Mouse (Mus musculus) midbrain, embryonic 14.5 days (tissue): Measurements from ENCODE around the gene Phlpp2. TPM values are rescaled to one million over a fixed set of nuclear protein-coding genes. Genes with fewer than 3 reads are reported as not detected.

Source experiments
- ATAC-seq: fragments of 200-750 bp; cut with Nextera tagmentation; 2 replicates; pipeline ENCODE4 v1.8.0; 2017; ENCODE audit warnings: moderate number of reproducible peaks, moderate library complexity; ENCODE audit not compliant: low FRiP score, low TSS enrichment
- DNase-seq: peaks from one replicate; pipeline ENCODE4 v3.0.0-alpha.2; 2015
- H3K27ac ChIP-seq: fragments of 300-500 bp; sonication (generic); replicated peaks from 2 replicates; pipeline ENCODE4 v1.5.1; 2014; ENCODE audit warnings: mild to moderate bottlenecking, low read depth, low read length, moderate library complexity
- H3K27me3 ChIP-seq: fragments of 300-500 bp; sonication (generic); 2 replicates; pipeline ENCODE4 v1.6.1; 2014; ENCODE audit warnings: low read length, control low read depth, mixed read lengths; ENCODE audit not compliant: control insufficient read depth, insufficient read depth
- H3K36me3 ChIP-seq: fragments of 300-500 bp; sonication (generic); 2 replicates; pipeline ENCODE4 v1.6.1; 2014; ENCODE audit warnings: low read length, control low read depth; ENCODE audit not compliant: control insufficient read depth, insufficient read depth
- H3K4me1 ChIP-seq: fragments of 300-500 bp; sonication (generic); 2 replicates; pipeline ENCODE4 v1.6.1; 2014; ENCODE audit warnings: mild to moderate bottlenecking, antibody characterized with exemption, low read length, control low read depth; ENCODE audit not compliant: control insufficient read depth, insufficient read depth
- H3K4me2 ChIP-seq: fragments of 300-500 bp; sonication (generic); 2 replicates; pipeline ENCODE4 v1.6.1; 2014; ENCODE audit warnings: mild to moderate bottlenecking, low read length, moderate library complexity
- H3K4me3 ChIP-seq: fragments of 300-500 bp; sonication (generic); replicated peaks from 2 replicates; pipeline ENCODE4 v1.5.1; 2014; ENCODE audit warnings: low read depth, low read length
- H3K9ac ChIP-seq: fragments of 300-500 bp; sonication (generic); replicated peaks from 2 replicates; pipeline ENCODE4 v1.6.1; 2014; ENCODE audit warnings: mild to moderate bottlenecking, low read length, moderate library complexity
- H3K9me3 ChIP-seq: fragments of 300-500 bp; sonication (generic); 2 replicates; pipeline ENCODE4 v1.6.1; 2016; ENCODE audit warnings: low read length, control low read depth, mixed read lengths; ENCODE audit not compliant: control insufficient read depth
- WGBS: fragments of 180-500 bp; shearing (Covaris S2); extraction: QIAGEN DNeasy Blood & Tissue Kit; methylation state at CpG from one replicate; pipeline ENCODE4 v1.1.7; 2014; 5-methylcytosine and 5-hydroxymethylcytosine counted together
- polyA plus RNA-seq: library from polyadenylated mRNA; unstranded; fragments of >200 nt; fragmentation: Nextera tagmentation; extraction: Ambion mirVana; gene quantifications from 2 replicates; pipeline ENCODE4 v1.2.1, GENCODE M21; 2014

The Phlpp2 gene
- polyA plus RNA-seq, 1 experiment from 2014 or later = 5.7 TPM

DNA sequence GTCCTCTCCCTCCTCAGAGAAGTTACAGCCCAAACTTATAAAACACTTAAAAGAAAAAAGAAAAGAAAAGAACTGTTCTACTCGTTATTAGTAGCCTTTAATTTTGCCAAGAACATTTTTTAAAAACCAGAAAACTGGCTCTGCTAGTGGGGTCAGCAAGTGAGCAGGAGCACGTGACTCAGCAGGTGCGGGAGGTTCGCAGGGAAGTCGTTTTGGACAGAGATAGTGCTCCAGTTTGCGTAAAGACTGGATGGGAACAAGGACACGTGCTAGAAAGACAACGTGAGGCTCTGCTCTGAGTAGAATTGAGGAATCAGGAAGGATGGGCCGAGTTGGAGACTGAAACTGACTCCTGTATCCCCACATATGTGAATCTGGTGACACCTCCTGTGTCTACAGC lies 94.6 kb downstream of the Phlpp2 start:
- 0 out of 2 replicates have a peak, but pooled peaks cover 7% of the 10 kb centered on the region for H3K4me1 ChIP-seq
- H3K36me3 ChIP-seq = no peaks in the 10 kb centered on the region
- H3K9ac ChIP-seq = no peak overlapping the region
- ATAC-seq (no peak), DNase-seq (no peak)
- no peak overlapping the region for H3K4me3 ChIP-seq
- H3K27ac ChIP-seq = no peak overlapping the region
- 80% methylated on average over 9 of the region's 9 CpGs for WGBS
- H3K27me3 ChIP-seq = peaks cover 23% of the 10 kb centered on the region
- no peak overlapping the region for H3K4me2 ChIP-seq
- H3K9me3 ChIP-seq = no peaks in the 10 kb centered on the region

DNA sequence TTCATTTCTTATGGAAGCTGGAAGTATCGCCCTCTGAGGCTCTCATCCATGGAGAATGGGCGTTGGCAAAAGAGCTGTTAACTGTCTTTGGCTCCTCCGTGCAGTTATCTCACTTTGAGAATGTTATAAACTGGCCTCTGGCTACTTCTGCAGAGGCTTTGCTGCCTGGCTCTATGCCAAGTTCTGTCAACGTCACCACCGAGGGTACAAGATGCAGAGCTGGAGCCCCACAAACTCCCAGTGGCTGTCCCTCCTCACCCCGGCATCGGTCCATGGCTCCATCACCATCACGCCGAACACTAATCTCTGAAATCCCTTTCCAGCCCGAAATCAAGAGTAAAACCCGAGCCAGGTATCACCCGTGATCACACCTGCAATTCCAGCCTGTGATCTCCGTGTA lies 95.1 kb downstream of the Phlpp2 start:
- no peaks in the 10 kb centered on the region for H3K9me3 ChIP-seq
- 0 out of 2 replicates have a peak, but pooled peaks cover 7% of the 10 kb centered on the region for H3K4me1 ChIP-seq
- ATAC-seq = no peak
- peaks cover 23% of the 10 kb centered on the region for H3K27me3 ChIP-seq
- no peak overlapping the region for H3K9ac ChIP-seq
- 75% methylated on average over 13 of the region's 13 CpGs for WGBS
- H3K4me3 ChIP-seq = no peak overlapping the region
- no peak overlapping the region for H3K27ac ChIP-seq
- H3K4me2 ChIP-seq = no peak overlapping the region
- no peak for DNase-seq
- H3K36me3 ChIP-seq = no peaks in the 10 kb centered on the region

DNA sequence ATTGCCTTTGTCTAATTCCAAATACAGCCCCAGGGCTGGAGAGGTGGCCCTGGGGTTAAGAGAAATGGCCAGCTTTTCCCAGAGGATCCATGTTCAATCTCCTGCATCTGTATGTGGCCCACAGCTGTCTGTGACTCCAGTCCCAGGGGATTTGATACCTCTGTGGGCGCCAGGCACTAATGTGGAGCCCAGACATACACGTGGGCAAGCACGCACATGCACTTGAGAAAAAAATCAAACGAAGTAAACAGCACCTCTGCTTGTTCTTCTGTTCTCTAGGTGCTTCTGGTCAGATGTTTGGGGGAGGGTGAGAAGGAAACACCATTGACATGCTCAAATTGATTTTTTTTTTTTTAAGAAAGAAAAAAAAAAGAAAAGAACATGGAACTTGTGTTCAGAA lies 95.8 kb downstream of the Phlpp2 start:
- no peak overlapping the region for H3K9ac ChIP-seq
- H3K9me3 ChIP-seq = no peaks in the 10 kb centered on the region
- no peak overlapping the region for H3K4me3 ChIP-seq
- WGBS = 74% methylated on average over 4 of the region's 4 CpGs
- 0 out of 2 replicates have a peak, but pooled peaks cover 7% of the 10 kb centered on the region for H3K4me1 ChIP-seq
- peaks cover 23% of the 10 kb centered on the region for H3K27me3 ChIP-seq
- no peaks in the 10 kb centered on the region for H3K36me3 ChIP-seq
- no peak for DNase-seq
- H3K4me2 ChIP-seq = no peak overlapping the region
- ATAC-seq = no peak
- no peak overlapping the region for H3K27ac ChIP-seq

DNA sequence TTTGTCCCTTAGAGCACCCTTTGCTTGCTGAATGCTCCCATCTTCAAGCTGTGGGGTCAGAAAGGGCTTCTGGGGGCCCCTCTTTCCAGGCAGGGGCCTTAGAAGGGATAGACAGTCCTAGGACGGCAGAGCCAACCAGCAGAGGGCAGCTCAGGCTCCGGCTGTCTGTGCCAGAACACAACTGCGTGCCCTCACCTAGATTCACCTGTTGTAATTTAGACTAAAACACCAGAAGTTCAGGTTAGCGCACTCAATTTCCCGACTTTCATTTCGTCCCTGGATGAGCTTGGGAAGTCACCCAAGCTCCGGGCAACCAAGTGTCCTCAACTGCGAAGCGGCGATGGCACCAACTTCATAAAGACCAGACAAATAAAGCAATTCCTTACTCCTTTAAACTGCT lies 100.5 kb downstream of the Phlpp2 start:
- Histone ChIP-seq H3K36me3 (no peaks in the 10 kb centered on the region), H3K9ac (no peak overlapping the region), H3K4me3 (no peak overlapping the region), H3K27me3 (no peaks in the 10 kb centered on the region), H3K4me1 (no peaks in the 10 kb centered on the region), H3K27ac (no peak overlapping the region), H3K9me3 (no peaks in the 10 kb centered on the region), H3K4me2 (no peak overlapping the region)
- no peak for DNase-seq
- 59% methylated on average over 10 of the region's 10 CpGs for WGBS
- ATAC-seq = no peak

DNA sequence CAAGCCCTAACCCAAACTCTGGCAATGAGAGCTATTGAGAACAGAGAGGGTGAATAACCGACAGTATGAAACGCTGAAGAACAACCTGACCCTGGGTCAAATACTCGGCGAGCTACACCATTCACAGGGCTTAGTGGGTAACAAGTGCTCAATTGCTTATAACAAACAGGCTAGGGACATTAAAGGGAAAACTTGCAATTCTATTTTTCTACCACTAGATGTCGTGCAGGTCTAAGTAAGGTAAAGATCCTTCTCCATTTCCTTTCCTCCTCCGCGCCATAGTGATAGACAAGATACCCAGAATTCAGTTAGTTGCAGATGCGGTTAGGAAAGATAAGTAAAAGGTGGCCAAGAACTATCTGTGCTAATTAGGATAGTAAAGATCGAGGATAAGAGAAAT lies 102.0 kb downstream of the Phlpp2 start:
- WGBS = 10% methylated on average over 9 of the region's 9 CpGs
- H3K4me2 ChIP-seq = no peak overlapping the region
- no peaks in the 10 kb centered on the region for H3K9me3 ChIP-seq
- DNase-seq (peak; percentile 87), ATAC-seq (no peak)
- H3K36me3 ChIP-seq = no peaks in the 10 kb centered on the region
- H3K27me3 ChIP-seq = no peaks in the 10 kb centered on the region
- H3K4me1 ChIP-seq = no peaks in the 10 kb centered on the region
- no peak overlapping the region for H3K9ac ChIP-seq
- no peak overlapping the region for H3K27ac ChIP-seq
- H3K4me3 ChIP-seq = no peak overlapping the region

DNA sequence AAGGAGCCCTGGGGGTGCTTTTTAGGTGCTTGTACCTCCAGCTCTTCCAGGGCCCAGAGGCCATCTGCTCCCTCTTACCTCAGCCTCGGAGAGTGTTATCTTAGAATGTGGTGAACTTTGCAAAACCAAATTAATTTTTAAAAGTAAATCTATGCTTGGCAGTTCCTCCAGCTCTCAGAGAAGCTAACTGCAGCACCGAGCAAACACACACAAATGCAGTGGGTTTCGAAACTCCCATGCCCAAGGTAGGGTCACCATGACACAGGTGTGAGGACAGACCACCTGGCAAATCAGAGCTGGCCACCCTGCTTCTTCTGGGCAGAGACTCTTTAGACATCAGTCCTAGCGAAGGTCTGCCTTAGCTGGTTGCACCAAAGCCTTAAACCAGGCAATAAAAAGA lies 104.6 kb downstream of the Phlpp2 start:
- H3K4me2 ChIP-seq = no peak overlapping the region
- no peak overlapping the region for H3K4me3 ChIP-seq
- ATAC-seq (no peak), DNase-seq (no peak)
- no peak overlapping the region for H3K27ac ChIP-seq
- no peaks in the 10 kb centered on the region for H3K27me3 ChIP-seq
- H3K9ac ChIP-seq = no peak overlapping the region
- no peaks in the 10 kb centered on the region for H3K36me3 ChIP-seq
- H3K9me3 ChIP-seq = peaks cover 8% of the 10 kb centered on the region; the same call in 1 of the 2 replicates
- H3K4me1 ChIP-seq = no peaks in the 10 kb centered on the region
- 86% methylated on average over 4 of the region's 4 CpGs for WGBS

DNA sequence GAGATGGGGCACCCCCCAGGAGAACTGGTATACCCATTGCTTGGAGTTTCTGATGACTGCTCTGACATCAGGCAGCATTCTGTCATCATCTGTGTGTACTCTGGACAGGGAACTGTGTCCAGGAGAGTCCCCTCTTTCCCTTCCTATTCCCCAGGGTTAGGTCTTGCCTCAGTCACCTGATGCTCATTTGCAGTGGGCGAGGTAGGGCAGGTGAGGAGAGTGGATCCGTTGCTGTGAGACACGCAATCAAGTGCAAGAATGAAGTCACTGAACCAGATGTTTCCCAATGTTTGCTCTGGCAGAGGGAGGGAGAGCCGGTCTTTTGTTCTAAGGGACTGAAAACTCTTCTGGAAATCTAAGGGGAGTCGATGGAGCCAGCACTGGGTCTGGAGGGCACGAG lies 111.0 kb downstream of the Phlpp2 start:
- Histone ChIP-seq H3K4me1 (peaks cover 4% of the 10 kb centered on the region; the same call in 1 of the 2 replicates), H3K27me3 (no peaks in the 10 kb centered on the region), H3K4me3 (no peak overlapping the region), H3K9ac (no peak overlapping the region), H3K27ac (no peak overlapping the region), H3K9me3 (peaks cover 8% of the 10 kb centered on the region; the same call in 1 of the 2 replicates), H3K36me3 (no peaks in the 10 kb centered on the region), H3K4me2 (no peak overlapping the region)
- WGBS = 73% methylated on average over 6 of the region's 6 CpGs
- ATAC-seq = no peak
- DNase-seq = no peak

DNA sequence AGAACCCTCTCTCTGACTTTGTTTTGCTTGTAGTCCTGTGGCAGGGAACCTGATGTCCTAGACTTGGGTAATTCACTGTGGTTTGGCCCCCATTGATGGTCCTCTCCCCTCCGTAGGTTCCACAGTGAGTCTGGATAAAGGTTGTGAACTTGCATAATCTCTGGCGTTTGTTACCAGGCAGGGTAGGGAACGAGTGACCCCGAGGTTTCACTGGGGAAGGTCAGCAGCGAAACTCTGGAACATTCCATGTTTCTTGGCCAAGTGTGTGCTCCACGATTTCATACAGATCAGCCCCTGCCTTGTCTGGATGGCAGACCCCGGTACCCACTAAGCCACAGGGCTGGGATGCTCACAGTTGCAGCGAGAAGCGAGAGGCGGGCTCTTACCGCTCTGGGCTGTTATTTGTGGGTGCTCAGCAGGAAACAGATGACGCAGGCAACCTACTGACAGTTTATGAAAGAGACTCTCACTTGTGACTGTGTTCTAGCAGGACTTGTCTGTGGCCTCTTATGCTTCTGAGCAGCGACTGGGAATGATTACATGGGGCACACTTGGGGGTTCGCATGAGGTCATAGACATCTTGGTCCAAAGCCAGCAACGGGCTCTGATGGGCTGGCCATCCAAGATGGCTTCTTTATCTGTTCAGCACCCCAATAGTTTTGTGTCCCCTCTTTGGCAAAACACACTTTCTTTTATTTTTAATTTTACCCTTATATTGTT lies 114.2 kb downstream of the Phlpp2 start:
- H3K27ac ChIP-seq = no peak overlapping the region
- WGBS = 74% methylated on average over 15 of the region's 15 CpGs
- H3K4me3 ChIP-seq = no peak overlapping the region
- no peak overlapping the region for H3K4me2 ChIP-seq
- no peaks in the 10 kb centered on the region for H3K9me3 ChIP-seq
- H3K9ac ChIP-seq = no peak overlapping the region
- H3K4me1 ChIP-seq = peaks cover 7% of the 10 kb centered on the region; the same call in 1 of the 2 replicates
- H3K27me3 ChIP-seq = no peaks in the 10 kb centered on the region
- no peaks in the 10 kb centered on the region for H3K36me3 ChIP-seq
- no peak for DNase-seq
- ATAC-seq = no peak

DNA sequence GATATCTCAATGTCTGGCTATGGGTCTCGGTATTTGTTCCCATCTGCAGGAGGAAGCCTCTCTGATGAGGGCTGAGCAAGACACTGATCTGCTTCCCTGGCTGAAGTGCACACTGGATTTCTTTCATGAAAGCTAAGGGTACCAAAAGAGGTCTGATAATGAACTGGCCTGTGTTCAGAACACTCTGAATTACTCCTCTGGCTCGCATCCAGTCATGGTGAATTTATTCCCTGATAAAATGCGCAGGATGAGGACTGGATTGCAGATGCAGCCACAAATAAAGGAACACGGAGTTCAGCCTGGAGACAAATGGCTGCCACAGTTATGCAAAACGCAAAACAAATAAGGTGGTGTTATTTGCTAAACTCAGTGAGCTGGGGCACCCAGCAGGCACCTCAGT lies 115.6 kb downstream of the Phlpp2 start:
- no peak overlapping the region for H3K4me3 ChIP-seq
- DNase-seq = peak; percentile 59
- no peaks in the 10 kb centered on the region for H3K9me3 ChIP-seq
- WGBS = 21% methylated on average over 5 of the region's 5 CpGs
- no peak overlapping the region for H3K4me2 ChIP-seq
- no peaks in the 10 kb centered on the region for H3K36me3 ChIP-seq
- H3K27me3 ChIP-seq = no peaks in the 10 kb centered on the region
- H3K27ac ChIP-seq = peak overlapping the region; percentile 58
- peaks cover 7% of the 10 kb centered on the region; the same call in 1 of the 2 replicates for H3K4me1 ChIP-seq
- ATAC-seq = no peak
- no peak overlapping the region for H3K9ac ChIP-seq
